In the genomic region with DNA sequence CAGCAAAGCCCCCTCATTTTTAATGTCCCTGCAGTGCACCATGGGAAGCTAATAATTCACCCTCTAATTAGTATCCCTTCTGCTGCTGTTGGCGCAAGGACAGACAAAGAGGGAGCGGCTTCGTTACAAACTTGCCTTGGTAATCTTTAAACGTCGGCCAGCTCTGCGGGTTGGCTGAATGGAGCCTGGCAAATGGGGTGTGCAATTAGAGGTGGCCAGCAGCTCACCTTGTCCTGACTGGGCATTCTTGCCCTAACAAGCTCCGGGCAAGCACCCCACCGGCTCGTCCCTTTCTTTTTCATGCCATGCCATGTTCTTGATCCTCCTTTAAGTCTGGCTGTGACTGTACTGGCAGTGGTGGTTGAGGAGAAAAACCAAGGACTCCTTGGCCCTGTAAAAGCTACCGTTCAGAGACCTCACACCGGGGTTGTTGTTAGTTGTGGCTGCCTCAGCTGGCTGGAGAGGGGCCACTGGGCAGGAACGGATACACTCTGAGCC, we compare ENCODE assay signal across 11 mouse cellular contexts.
DNase-seq lines count a peak whose midpoint lies in the region; ATAC-seq lines count a peak whose summit lies in the region.
"Had no signal": no experiment of that assay in that cellular context is flagged by ENCODE, and none has a peak within 500 bp of the region (broad histone marks: within the 10 kb centered on the region; RNA-seq: fewer than 3 reads in every experiment).

No protein-coding gene starts in this region.

- no peaks in the 10 kb centered on the region for H3K36me3 ChIP-seq in hindbrain, embryonic 10.5 days
- H3K36me3 ChIP-seq in limb, embryonic 12.5 days = no peaks in the 10 kb centered on the region
- H3K36me3 ChIP-seq: lung, embryonic 15.5 days had no signal

- peaks cover 7% of the 10 kb centered on the region; the same call in 1 of the 2 replicates for H3K4me1 ChIP-seq in hindbrain, embryonic 10.5 days (replicated peaks)
- H3K4me1 ChIP-seq in limb, embryonic 12.5 days (replicated peaks) = peaks cover 10% of the 10 kb centered on the region
- H3K4me1 ChIP-seq: lung, embryonic 15.5 days had no signal

- ATAC-seq in cerebellum, adult (ENCODE audit: insufficient number of reproducible peaks, low FRiP score, low TSS enrichment) = 0 out of 2 replicates have a peak, but pooled peaks have one; percentile 20
- 0 out of 2 replicates have a peak, but pooled peaks have one; percentile 26 for ATAC-seq in limb, embryonic 12.5 days (ENCODE audit: insufficient number of reproducible peaks, insufficient read depth, low FRiP score, low TSS enrichment, low read depth)

- H3K4me2 ChIP-seq in limb, embryonic 12.5 days = peak overlapping the region; percentile 9; the same call in 1 of the 2 replicates
- H3K4me2 ChIP-seq: lung, embryonic 15.5 days had no signal

- peaks cover 8% of the 10 kb centered on the region; the same call in 1 of the 2 replicates for H3K9me3 ChIP-seq in hindbrain, embryonic 10.5 days
- H3K9me3 ChIP-seq in limb, embryonic 12.5 days = no peaks in the 10 kb centered on the region
- H3K9me3 ChIP-seq: lung, embryonic 15.5 days had no signal

- H3K4me3 ChIP-seq in hindbrain, embryonic 10.5 days = no peak overlapping the region
- no peak overlapping the region for H3K4me3 ChIP-seq in limb, embryonic 12.5 days (replicated peaks)
- H3K4me3 ChIP-seq: erythroblast, embryonic 14.5 days; lung, embryonic 15.5 days had no signal

- no peak overlapping the region for H3K9ac ChIP-seq in limb, embryonic 12.5 days (replicated peaks)
- H3K9ac ChIP-seq: lung, embryonic 15.5 days had no signal

- 72% methylated on average over 12 of the region's 12 CpGs for WGBS in hindbrain, embryonic 10.5 days
- 39% methylated on average over 12 of the region's 12 CpGs for WGBS in limb, embryonic 12.5 days

- H3K27me3 ChIP-seq in hindbrain, embryonic 10.5 days (ENCODE audit: insufficient read depth, poor library complexity, severe bottlenecking) = peaks cover 5% of the 10 kb centered on the region; the same call in 1 of the 2 replicates
- H3K27me3 ChIP-seq in limb, embryonic 12.5 days = no peaks in the 10 kb centered on the region
- H3K27me3 ChIP-seq: lung, embryonic 15.5 days had no signal

- DNase-seq in cerebellum, adult 8-10 months = peak; percentile 20
- DNase-seq in hindbrain, embryonic 10.5 days (ENCODE audit: low spot score) = no peak
- DNase-seq in ovary, adult 18-20 months (ENCODE audit: low spot score) = no peak
- DNase-seq in adrenal gland, adult (ENCODE audit: inconsistent age in 2 of 2, low spot score in 1 of 2) = no peak
- DNase-seq in thymus, postnatal 10 days (ENCODE audit: low spot score in 2 of 2) = no peak
- DNase-seq: heart, postnatal 10 days; thymus, postnatal 25 days had no signal

- peak overlapping the region; percentile 53 for H3K27ac ChIP-seq in hindbrain, embryonic 10.5 days
- H3K27ac ChIP-seq in limb, embryonic 12.5 days = peak overlapping the region; percentile 19; the same call in 1 of the 2 replicates
- H3K27ac ChIP-seq: lung, embryonic 15.5 days had no signal
